Mouse (Mus musculus): ENCODE measurements around the gene Mtch2.
"Not testable (repeated sequence)": the region's sequence is repeated elsewhere in the genome, so short reads cannot be mapped to it uniquely, and the experiment has no call there.

Mtch2 gene

DNA sequence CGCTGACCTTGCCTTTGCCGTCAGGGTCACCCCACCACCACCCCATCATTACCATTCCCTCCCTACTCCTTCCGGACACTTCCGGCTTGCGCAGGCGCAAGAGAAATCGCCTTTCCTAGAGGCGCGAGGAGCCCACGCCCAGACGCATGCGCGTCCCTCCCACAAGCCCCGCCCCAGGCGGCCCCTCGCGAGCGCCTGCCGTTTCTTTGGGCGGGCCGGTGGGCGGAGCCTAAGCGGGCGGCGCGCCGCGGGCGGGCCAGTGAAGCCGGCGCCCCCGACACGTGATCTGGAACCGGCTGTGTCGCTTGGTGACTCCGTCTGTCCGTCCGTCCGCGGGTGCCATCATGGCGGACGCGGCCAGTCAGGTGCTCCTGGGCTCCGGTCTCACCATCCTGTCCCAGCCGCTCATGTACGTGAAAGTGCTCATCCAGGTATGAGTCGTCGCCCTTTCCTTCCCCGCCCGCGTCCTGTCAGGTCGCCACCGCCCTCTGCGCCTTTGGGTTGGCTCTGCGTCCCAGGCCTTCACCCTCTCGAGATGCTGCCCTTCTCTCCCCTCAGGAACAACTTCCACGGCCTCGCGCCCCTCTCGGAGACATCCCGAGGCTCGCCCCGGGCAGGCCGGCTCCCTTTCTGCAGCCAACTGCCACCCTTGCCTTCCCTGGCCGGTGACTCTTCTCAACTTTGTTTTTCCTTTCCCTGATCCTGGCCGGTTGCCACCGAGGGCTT, at the start of gene Mtch2:
TSS of gene Mtch2 (plus strand) at position 201 of the 726 bp plus-strand sequence.
- peak; percentile 99 for DNase-seq

DNA sequence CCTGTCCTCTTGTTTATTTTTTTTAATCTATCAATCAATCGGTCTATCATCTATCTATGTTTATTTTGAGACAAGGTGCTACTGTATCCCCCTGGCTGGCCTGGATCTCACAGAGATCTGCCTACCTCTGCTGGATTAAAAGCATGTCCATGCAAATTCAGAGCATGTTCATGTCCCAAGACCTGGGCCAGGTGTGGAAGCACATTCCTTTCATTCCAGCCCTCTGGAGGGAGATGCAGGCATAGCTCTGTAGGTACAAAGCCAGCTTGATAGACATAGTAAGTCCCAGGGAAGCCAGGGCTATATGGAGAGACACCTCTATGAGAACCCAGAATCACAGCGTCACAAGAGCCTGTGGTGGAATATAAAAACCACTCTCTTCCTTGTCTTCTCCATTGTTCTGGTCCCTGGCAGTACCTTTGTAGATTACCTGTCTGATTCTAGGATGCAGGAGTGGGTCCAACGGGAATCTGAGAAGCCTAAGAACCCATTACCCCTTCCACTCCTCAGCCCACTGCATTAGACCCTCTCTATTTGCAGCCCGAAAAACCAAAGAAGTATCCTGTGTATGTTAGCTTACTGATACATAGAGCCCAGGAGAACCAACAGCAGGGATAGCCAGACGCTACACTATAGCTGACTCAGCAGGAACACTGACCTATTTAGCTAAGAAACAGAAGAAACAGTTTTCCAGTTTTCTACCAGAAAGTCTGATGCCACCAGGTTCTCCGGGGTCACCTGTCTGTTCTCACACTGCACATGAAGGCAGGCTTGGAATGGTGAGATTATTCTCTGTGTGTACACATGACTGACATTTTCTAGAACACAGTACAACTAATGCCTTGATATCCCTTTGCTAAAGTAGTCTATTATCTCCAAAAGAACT, 38.5 kb upstream of the Mtch2 start:
- peak; percentile 38 for DNase-seq

DNA sequence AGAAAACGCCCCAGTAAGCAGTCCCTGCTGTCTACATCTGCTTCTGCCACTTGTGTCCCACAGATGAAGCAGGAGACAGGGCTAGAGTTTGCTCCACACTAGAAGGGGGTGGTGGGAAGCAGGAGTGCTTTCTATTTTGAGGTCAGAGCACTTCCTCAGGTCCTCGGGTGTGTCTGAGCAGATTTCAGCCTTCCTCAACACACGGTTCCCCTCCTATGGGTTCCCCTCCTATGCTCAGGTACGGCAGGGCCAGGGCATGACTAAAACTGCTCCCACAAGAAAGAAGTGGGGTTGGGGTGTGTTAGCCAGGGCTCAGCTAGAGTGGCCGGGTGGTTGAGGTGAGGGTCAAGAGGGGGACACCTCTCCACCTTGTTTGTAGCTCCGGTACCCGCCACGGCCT, 36.2 kb upstream of the Mtch2 start:
- no peak for DNase-seq

DNA sequence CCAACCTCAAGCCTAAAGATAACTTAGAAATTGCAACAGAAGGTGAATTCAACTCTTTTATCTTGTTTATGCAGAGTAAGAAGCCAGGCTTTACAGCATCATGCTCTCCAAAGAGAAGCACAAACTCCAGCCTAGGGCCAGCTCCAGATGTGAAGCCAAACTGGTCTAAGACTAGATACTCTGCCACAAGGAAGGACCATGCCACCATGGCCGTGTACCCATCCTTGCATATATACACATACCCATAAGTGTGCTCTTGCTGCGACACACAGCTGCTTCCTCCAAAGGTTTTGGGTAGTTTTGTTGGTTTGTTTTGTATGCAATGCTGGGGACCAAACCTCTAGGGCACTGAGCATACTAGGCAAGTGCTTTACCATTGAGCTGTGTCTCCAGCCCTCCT, 31.7 kb upstream of the Mtch2 start:
- no peak for DNase-seq

DNA sequence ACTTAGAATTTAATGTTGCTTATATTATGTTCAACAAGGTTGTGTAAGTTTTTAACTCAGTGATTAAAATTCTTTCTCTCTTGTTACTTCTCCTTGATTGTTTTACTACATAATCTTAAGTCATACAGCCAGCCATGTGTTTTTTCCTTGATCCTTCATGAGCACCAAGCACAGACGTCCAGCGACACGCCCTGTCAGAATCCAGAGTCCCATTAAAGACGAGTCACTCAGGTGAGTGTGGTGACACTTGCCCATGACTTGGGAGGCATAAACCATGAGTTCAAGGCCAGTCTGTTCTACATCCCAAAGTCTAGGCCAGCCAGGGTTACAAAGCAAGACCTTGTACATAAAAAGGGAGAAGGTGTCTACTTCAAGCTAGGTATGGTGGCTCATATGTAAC, 30.8 kb upstream of the Mtch2 start:
- DNase-seq, result no peak

DNA sequence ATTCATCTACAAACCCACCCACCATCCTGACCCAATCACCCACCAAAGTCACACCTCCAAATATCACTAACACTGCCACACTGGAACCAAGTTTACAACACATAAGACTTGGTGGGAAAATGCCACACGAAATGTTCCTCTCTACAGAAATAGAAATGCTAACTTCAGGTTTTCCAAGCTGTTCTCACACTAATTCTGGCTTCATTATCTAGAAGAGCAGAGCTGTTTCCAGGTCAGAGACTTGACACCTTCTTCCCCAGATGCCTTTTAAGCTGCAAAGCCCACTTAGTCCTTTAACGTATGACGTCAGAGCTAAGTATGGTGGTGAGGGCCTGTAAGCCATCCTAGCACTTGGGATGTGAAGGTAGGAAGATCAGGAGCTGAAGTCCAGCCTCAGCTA, 28.2 kb upstream of the Mtch2 start:
- DNase-seq, result no peak

DNA sequence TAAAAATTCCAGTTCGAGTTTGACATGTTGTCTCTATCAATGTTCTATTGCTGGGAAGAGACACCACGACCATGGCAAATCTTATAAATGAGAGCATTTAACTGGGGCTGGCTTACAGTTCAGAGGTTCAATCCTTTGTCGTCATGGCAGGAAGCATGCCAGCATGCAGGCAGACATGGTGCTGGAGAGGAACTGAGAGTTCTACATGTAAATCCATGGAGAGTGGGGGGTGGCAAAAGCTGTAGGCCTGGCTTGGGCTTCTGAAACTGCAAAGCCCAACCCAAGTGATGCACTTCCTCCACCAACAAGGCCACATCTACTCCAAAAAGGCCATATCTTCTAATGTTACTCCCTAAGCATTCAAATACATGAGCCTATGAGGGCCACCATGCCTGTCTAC, 26.1 kb upstream of the Mtch2 start:
- no peak for DNase-seq

DNA sequence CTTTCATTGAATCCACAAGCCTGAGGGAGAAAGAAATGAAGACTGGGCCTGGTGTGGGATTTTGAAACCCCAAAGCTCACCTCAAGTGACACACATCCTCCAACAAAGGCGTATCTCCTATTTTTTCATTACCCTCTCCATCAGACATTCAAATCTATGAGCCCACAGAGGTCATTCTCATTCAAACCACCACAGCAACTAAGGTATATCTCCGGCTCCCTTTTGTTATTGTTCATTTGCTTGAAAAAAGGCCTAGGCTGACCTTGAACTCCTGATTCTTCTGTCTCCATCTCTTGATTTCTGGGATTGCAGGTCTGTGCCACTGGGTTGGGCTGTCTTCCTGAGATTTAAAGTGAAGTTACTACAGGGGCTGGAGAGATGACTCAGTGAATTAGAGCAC, 24.0 kb upstream of the Mtch2 start:
- DNase-seq, result no peak

DNA sequence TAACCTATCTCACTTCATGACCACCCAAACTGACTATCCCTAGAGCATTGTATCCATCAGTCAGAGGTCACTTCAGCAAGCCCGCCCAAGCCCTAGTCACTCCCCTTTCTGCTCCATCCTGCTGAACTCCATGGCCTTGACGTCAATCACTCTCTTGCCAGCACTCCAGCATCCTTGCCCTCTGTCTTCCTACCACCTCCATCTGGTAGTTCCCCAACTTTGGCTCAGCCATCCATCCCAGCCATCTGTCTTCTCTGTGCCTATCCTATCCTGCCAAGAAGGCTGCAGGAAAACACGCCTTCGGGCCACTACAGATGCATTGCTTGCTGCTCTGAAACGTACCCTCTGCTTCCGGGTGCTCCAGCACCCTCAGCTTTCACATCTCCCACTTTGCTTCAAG, 23.2 kb upstream of the Mtch2 start:
- peak; percentile 93 for DNase-seq

DNA sequence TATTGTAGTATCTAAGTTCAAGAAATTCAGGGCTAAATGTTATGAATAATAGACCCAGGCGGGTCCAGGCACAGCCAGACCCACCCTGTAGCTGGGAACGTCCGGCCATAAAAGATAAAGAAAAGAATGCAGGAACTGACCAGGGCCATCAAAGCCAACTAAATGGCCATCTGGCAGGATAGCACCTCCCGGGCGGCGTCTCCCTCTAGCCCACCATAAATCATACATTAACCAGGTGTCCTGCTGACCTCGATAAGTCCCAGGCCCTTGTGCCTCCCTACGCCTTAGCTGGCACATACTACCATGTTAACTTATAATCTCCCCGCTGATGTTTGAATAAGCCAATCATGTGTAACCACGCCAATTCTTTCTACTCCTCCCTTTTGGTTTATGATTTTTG, 22.4 kb upstream of the Mtch2 start:
- not testable (repeated sequence) for DNase-seq

DNA sequence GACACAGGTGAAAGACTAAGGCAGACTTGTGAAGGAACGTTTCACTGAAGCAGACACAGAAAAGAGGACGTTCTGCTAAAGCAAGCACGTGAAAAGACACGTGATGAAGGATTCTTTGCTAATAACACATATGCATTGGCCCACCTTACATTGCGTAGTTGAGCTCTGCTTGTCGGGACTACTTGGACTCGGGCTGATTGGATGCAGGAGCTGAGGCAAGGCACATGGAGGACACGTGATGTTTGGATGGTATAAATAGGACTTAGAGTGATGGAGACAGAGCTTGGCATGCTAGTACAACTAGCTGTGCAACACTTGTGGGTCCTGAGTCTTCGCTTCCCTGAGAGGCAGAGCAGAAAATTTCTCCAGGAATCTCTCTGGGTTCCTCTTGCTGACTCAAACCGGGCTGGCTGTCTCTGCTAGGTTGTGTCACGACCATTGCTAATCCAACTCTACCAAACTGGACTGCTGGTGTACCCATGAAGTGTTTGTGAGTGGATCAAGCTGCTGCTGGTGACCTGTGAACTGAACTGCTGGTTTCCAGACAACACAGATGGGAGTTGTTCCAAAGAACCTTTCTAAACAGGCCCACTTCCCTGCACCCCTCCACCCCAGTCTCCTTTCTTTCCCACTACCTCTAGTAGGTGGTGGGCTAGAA, 21.3 kb upstream of the Mtch2 start:
- no peak for DNase-seq

DNA sequence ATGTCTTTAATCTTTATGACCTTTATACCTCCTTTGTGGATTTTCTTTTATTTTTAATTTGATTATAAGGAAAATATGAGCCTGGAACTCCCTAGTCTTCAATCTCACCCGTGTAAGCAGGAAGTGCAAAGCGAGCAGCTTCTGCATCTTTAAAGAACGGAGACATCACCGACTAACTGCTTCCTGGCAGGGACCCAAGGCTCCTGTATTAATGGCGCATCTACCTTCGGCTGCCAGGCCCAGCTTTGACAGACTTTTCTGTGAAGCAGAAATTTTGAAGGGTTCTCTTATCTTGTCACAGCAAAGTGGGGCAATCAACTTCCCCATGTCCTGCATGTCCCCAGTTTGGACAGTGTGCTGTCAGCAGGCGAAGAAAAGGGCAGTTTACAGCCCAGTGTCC, 18.2 kb upstream of the Mtch2 start:
- peak; percentile 58 for DNase-seq

DNA sequence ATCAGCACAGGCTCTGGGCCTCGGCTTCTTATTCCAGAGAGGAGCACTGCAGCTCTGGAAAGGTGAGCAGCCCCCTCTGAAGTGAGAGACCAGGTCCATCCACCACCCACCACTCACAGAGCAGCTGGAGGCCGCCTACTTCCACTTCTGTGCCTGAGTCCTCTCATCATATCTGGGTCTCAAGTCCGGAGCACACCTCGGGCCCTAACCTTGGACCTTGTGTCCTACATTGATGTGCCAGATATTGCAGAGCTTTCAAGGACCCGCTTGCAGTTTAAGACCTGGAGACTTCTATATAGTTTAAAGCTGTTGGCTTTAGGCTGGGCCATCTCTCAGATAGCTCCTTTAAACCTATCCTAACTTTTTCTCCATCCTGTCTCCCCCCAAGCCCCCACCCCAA, 13.5 kb upstream of the Mtch2 start:
- DNase-seq, result no peak

DNA sequence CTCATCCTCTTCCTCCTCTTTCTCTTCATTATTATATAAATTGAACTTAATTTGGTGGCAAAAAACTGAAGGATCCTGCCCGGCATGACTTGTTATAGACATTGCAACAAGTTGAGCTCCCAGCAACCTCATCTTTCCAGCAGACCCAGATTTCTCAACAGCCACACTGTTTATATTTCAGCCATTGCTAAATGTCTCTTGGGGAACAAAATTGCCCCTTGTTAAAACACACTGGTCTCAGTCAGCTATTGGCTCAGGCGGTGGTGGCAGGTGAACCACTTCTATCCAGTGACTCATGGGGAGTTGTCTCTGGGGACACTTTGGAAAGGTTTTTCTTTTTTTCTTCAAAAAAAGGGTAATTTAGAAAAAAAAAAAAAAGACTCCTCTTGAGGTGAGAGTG, 8.3 kb upstream of the Mtch2 start:
- DNase-seq, result no peak

DNA sequence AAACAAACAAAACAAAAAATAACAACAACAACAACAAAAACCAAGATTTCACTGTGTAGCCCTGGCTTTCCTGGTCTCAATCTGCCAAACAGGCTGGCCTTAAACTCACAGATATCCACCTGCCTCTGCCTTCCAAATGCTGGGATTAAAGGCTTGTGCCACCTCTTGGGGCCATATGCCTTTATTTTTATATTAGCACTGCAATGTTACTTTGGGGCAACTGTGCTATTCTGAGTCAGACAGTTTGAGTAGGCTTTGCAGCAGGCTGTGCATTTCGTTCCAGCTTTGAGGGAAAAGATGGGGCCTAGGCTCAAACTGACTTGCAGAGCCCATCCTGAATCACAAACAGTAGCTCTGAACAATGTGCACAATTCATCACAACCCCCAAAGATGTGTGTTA, 3.3 kb upstream of the Mtch2 start:
- DNase-seq, result no peak

DNA sequence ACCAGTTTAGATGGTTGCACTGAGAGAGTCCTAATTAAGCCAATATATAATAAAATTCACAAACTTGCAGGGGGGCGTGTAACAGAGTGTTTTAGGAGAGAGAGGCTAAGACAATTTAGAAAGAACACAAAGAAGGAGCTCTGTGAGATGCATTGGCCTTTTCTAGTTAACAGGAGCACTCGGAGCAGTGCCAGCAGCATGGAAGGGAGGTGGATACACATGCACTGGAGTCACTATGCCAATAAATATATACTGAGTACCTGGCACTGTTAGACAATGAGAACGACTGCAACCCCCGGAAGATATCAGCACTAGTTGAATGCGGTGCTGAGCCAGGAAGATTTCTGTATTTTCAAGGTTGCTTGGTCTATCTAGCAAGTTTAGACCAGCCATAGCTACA, 2.7 kb upstream of the Mtch2 start:
- no peak for DNase-seq

DNA sequence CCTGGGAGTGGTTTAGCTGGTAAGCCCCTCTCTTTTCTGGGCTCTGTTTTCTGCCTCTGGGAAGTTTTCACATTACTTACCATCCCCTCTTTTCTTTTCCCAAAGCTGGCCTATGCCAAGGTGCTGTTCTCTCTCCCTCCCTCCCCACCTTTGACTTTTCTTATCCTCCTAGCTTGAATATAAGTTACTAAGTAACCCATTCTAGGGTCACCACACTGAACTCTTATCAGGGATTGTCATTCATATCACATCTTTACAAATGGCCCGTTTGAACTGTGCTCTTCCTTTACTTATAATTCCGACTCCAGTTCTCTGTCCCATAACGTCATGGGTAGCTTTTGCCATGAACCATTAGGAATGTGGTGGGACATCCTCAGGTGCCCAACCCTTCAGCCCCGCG, 1.7 kb upstream of the Mtch2 start:
- DNase-seq, result no peak

DNA sequence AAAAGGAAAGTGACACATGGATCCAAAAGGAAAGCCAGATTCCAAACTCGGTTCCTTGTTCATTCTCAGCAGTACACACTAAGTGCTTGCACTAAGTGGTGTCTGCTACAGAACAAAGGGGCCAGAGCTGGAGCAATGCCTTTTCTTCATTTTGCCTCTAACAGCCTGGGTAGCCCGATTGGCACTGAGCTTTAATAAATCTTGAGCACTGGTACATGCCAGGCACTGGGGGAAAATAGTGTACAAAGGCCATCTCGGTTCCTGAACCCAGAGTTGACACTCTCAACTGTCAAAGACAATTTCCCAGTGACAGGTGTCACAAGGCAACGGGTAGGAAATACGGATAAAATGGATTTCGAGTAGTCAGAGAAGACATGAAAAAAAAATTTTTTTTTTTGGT, 784 bp upstream of the Mtch2 start:
- DNase-seq, result no peak

DNA sequence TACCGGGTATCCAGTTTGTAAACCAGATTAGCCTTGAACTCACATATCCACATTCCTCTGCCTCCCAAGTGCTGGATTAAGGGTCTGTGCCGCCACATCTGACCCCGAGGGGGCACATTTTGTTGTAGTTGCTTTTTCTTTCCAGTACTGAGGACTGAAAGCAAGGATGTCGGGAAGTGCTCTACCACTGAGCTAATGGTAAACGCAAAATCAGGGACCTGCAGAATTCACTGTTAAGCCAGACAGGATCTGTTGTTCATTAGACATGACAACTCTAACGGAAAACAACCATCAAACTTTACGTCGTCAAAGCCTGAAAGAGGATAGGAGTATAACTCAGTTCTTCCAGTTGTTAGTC, 379 bp upstream of the Mtch2 start:
- DNase-seq, result no peak

DNA sequence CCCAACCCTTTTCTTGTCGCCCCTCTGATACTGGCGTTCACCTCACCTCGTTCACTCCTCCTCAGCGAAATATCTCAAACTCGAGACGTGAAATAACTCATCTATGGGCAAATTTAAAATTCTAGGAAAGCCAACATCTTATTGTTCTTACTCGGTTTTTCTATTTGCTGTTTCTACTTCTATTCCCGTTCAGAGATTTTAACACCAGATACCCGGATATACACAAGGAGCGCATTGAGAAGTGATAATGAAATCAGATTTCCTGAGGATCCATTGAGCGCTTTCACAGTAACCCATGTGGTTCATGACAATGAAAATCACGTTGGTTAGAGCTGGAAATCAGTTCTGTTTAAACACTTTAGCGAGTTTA, 711 bp downstream of the Mtch2 start:
- DNase-seq, result no peak

DNA sequence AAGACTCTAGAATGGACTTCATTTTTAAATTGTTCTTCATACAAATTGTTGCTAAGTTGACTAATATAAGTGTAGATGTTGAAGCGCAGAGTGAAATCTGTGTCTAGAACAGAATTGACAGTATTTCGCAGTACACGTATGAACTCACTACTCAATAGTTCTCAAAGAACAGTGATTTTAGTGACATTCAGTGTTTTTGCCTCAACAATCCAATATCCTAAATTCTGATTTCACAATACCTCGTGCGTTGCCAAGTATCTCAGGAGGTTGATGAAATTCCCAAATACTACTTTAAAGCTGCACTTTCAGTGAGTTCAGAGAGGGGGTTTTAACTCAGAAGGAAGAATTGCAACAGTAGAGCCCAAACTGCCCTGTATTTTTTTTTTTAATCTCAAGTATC, 1.4 kb downstream of the Mtch2 start:
- DNase-seq, result no peak

DNA sequence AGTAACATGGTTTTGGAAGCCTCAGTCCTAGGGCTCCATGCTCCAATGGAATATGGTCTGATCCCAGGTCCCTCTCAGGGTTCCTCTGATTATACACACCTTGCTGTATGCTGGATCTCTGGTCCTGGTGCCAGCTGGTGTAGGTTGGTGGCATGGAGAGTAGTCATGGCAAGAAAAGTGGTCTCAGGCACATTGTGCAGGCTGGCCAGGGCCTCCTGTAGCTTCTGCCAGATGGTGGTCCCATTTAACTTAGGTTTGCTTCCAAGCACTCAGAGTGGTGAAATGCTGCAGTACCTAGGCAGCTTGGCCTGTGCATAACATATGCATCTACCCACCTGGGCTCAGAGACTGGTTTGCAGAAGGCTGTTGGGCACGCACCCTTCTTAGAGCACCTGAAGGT, 3.4 kb downstream of the Mtch2 start:
- peak; percentile 67 for DNase-seq

DNA sequence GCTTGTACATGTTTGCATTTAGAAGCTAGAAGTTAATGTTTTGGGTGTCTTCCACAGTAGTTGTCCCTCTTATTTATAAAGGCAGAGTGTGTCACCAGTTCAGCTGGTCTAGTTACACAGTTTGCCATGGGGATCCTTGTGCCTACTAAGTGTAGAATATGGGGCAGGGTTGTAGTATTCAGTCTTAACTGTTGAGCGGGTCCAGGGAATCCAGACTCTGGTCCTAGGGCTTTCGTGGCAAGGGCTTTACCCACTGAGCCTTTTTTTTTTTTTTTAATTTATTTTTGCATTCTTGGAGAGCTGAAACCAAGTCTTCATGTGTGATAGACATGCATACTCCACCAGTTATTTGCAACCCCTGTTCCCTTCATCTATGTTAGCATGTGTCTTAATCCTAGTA, 14.5 kb downstream of the Mtch2 start:
- no peak for DNase-seq

DNA sequence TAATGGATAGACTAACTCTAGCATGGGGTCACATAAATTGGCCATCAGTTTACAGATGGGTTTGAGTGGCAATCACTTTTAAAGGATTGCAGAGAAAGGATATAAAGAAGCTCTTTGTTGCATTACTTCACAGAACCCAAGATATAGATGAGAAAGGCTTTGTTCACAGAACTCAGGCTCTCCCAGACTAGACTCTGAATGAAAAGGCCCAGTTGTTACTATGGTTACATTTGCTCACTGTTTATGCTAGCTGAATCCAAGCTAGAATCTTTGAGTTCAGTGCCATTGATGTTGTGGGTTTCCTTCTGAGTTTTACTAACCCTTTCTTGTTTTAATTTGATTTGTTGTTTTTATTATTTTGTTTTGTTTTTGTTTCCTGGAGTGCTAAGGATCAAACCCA, 17.2 kb downstream of the Mtch2 start:
- DNase-seq, result no peak

Data from cerebellum, adult 8-10 months (tissue).